Mouse (Mus musculus) thymus, adult 2 months (tissue): ENCODE measurements around the gene Stab2. TPM values are rescaled to one million over a fixed set of nuclear protein-coding genes. Genes with fewer than 3 reads are reported as not detected.

Experiments used
- DNase-seq: peaks from one replicate; pipeline ENCODE4 v3.0.0; 2021
- H3K27ac ChIP-seq: fragments of 200-500 bp; 2 replicates; pipeline ENCODE4 v1.5.1; 2012; ENCODE audit warnings: low read length, control low read depth; ENCODE audit not compliant: control insufficient read depth, insufficient read depth
- H3K27me3 ChIP-seq: fragments of 200-500 bp; 2 replicates; pipeline ENCODE4 v1.6.1; 2012; ENCODE audit warnings: mild to moderate bottlenecking, low read length, moderate library complexity, mixed read lengths; ENCODE audit not compliant: control insufficient read depth, insufficient read depth
- H3K36me3 ChIP-seq: fragments of 200-500 bp; 2 replicates; pipeline ENCODE4 v1.6.1; 2012; ENCODE audit warnings: mild to moderate bottlenecking, low read length, moderate library complexity; ENCODE audit not compliant: control insufficient read depth, insufficient read depth
- H3K4me1 ChIP-seq: fragments of 200-500 bp; replicated peaks from 2 replicates; pipeline ENCODE4 v1.6.1; 2012; ENCODE audit warnings: low read length; ENCODE audit not compliant: control insufficient read depth, insufficient read depth
- H3K4me3 ChIP-seq: fragments of 200-500 bp; 2 replicates; pipeline ENCODE4 v1.5.1; 2012; ENCODE audit warnings: mild to moderate bottlenecking, low read length, control low read depth, moderate library complexity; ENCODE audit not compliant: control insufficient read depth, insufficient read depth
- CTCF ChIP-seq: fragments of 200-500 bp; IDR thresholded peaks from 2 replicates; pipeline ENCODE4 v1.5.1; 2012; ENCODE audit warnings: mild to moderate bottlenecking, control low read depth, low read length, moderate library complexity, borderline replicate concordance; ENCODE audit not compliant: control insufficient read depth, poor library complexity, insufficient read depth; ENCODE audit errors: extremely low read depth
- POLR2A ChIP-seq: fragments of 200-500 bp; IDR thresholded peaks from 2 replicates; pipeline ENCODE4 v1.6.1; 2012; ENCODE audit warnings: mild to moderate bottlenecking, low read length, control low read depth, moderate library complexity; ENCODE audit not compliant: control insufficient read depth, poor library complexity, insufficient read depth; ENCODE audit errors: extremely low read depth
- WGBS: fragments of 180-500 bp; shearing (Covaris S2); methylation state at CpG from one replicate; pipeline ENCODE4 v1.1.7; 2018; 5-methylcytosine and 5-hydroxymethylcytosine counted together
- polyA plus RNA-seq: library from polyadenylated mRNA; depleted of rRNA; stranded (reverse); fragments of >200 nt; gene quantifications from 2 replicates; pipeline ENCODE4 v1.2.3, GENCODE M21; 2012

Gene Stab2
- polyA plus RNA-seq, 1 experiment, result 8.5 TPM

DNA sequence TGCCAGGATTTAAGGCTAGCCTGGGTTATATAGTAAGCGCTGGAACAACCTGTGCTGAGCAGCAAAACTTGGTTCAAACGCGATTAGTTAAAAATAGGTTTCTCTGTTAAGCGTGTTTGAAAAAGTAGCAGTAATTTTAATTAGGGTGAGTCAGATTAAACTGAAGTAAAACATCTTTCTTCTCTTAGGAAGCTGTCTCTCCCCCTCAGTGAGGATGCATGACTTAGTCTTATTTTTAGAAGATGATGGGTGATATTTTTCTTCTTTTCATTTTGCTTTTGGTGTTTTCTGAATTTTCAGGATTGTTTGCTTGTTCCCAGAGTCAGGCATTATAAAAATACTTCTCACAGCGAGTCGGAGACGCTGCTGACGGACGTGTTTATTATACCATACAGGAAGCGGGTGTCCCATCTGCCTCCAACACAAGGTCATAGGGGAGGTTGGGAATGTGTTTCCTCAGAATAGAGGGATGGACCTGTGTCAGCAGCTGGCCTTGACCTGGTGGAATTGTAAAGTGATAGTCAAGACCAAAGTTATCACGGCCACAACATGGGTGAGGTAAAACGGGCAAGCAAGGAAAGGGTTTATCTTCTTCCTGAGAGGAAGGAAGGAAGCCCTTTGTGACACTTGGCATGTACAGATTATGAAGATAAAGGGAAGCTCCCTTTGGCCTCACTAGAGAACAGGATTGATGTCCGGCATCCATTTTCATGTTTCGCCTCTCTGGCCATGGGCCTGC, 15.4 kb downstream of the Stab2 start:
- Histone ChIP-seq H3K36me3 (no peaks in the 10 kb centered on the region), H3K4me3 (no peak overlapping the region), H3K27ac (no peak overlapping the region), H3K4me1 (no peaks in the 10 kb centered on the region), H3K27me3 (no peaks in the 10 kb centered on the region)
- DNase-seq, result no peak
- 89% methylated on average over 14 of the region's 14 CpGs for WGBS
- no peak for TF ChIP-seq CTCF

DNA sequence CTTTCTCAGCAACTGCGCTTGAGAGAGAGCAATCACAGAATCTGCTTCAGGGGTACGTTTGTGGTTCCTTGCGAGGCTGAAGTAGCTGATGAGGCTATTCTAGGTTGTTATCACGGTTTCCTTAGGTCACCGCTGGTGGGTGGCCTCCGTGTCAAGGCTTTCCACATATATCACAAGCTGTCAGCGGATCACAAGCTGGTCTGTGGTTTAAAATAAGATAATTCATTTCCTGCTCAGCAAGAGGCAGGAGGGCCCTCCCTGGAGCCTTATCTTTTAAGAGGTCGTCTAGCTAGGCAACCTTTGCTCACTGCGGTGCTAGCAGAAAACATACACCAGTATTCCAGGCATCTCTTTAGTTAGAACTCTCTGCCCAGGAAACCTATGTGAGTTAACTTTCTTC, 17.2 kb downstream of the Stab2 start:
- DNase-seq, result no peak
- no peak overlapping the region for H3K27ac ChIP-seq
- H3K4me3 ChIP-seq, result no peak overlapping the region
- no peaks in the 10 kb centered on the region for H3K36me3 ChIP-seq
- TF ChIP-seq POLR2A (no peak), CTCF (no peak)
- no peaks in the 10 kb centered on the region for H3K27me3 ChIP-seq
- WGBS, result 9% methylated on average over 9 of the region's 9 CpGs
- no peaks in the 10 kb centered on the region for H3K4me1 ChIP-seq

DNA sequence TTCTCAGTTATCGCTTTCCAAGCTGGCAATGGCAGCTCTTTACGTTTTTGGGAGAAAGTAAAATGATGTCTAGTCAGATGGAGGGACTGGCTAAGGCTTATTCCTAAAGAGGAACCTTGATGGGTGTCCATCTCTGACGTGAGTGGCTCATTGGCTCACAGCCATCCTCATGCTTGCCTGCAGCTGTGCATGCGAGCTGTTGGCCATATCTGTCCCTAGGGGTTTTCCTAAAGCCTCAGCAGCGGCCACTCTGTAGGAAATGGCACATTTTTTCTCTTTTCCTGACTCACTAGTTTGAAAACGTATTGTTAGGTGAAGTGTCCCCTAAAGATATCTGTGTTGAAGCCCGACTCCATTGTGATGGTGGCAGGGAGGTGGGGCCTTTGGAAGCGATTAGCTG, 18.0 kb downstream of the Stab2 start:
- TF ChIP-seq POLR2A (no peak), CTCF (no peak)
- 40% methylated on average over 8 of the region's 8 CpGs for WGBS

DNA sequence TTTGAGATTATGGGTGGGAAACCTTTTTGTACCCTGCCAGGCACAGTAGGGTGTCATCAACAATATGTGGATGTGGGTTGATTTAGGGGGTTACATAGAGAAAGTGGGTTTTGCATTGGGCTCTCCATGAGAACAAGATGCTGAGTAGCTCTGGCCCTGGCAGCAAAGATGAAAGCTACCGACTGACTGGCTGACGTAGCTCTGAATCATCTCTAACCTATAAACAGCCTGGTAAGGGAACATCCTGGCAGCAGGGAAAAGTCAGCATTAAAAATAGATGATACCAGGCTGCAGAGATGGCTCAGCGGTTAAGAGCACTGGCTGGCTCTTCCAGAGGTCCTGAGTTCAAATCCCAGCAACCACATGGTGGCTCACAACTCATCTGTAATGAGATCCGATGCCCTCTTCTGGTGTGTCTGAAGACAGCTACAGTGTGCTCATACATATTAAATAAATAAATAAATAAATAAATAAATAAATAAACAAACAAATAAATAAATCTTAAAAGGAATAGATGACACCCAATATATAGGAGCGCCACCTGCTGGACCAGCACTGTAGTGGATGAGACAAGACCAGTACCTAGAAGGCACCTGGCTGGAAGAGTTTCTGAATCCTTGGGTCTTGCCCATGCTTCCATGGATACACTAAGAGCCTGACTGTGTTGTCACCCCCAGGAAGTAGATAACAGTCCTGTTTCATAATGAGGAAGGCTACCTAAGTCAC, 31.7 kb downstream of the Stab2 start:
- H3K4me1 ChIP-seq, result no peaks in the 10 kb centered on the region
- H3K27ac ChIP-seq, result no peak overlapping the region
- no peaks in the 10 kb centered on the region for H3K27me3 ChIP-seq
- H3K36me3 ChIP-seq, result no peaks in the 10 kb centered on the region
- peak; percentile 17 for DNase-seq
- no peak overlapping the region for H3K4me3 ChIP-seq
- WGBS, result 87% methylated on average over 5 of the region's 5 CpGs
- TF ChIP-seq CTCF (no peak), POLR2A (no peak)

More for the DNA sequence above, 18.0 kb downstream of the Stab2 start:
- H3K4me1 ChIP-seq, result no peaks in the 10 kb centered on the region
- no peak overlapping the region for H3K27ac ChIP-seq
- no peak overlapping the region for H3K4me3 ChIP-seq
- H3K36me3 ChIP-seq, result no peaks in the 10 kb centered on the region
- no peaks in the 10 kb centered on the region for H3K27me3 ChIP-seq
- no peak for DNase-seq

DNA sequence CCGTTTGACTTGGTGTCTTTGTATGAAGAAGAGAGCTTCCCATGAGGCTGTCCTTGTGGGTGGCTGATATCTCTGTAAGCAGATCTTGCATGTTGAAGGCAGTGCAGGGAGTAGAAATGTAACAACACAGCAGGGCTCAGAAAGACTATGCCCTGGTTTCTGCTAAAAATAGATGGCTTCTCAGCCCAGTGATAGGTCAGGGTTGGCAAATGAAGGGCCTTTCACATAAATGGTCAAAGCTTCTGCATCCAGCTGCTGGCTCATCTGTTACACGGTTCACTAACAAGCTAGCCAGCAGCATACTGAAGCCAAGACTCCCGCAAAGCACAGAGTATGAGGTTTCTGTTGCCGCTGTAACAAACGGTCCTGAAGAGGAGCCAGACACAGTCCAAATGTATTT, 34.5 kb downstream of the Stab2 start:
- Histone ChIP-seq H3K27ac (no peak overlapping the region), H3K36me3 (no peaks in the 10 kb centered on the region), H3K27me3 (no peaks in the 10 kb centered on the region), H3K4me3 (no peak overlapping the region), H3K4me1 (no peaks in the 10 kb centered on the region)
- no peak for TF ChIP-seq POLR2A
- no peak for TF ChIP-seq CTCF
- DNase-seq, result no peak
- 79% methylated on average over 5 of the region's 5 CpGs for WGBS

DNA sequence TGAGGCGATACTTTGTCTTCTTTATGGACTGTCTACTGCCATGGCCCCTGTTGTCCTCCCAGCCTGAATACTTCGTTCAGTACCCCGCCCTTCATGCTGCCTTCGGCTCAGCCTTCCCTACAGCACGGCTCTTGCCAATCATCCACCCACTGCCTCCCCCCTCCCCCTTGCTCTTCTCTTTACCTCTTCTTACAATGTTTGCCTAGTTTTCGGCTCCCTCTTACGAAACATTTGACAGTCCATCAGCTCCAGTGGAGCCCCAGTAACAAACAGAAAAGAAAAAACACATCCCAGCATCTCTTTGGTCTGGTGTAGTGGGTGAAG, 35.4 kb downstream of the Stab2 start:
- Histone ChIP-seq H3K27ac (no peak overlapping the region), H3K36me3 (no peaks in the 10 kb centered on the region), H3K27me3 (no peaks in the 10 kb centered on the region), H3K4me1 (no peaks in the 10 kb centered on the region), H3K4me3 (no peak overlapping the region)
- no peak for DNase-seq
- no peak for TF ChIP-seq POLR2A
- no peak for TF ChIP-seq CTCF
- WGBS, result 67% methylated on average over 7 of the region's 7 CpGs
